Mouse (Mus musculus) brain, embryonic 14.5 days (tissue): Measurements from ENCODE around the gene Kxd1. TPM values are rescaled to one million over a fixed set of nuclear protein-coding genes. Genes with fewer than 3 reads are reported as not detected.

Experiments
- DNase-seq: peaks from one replicate; pipeline ENCODE4 v3.0.0-alpha.2; 2011; ENCODE audit warnings: low read depth
- CTCF ChIP-seq: fragments of 200-500 bp; IDR thresholded peaks from 2 replicates; pipeline ENCODE4 v1.5.1; 2012; ENCODE audit warnings: inconsistent platforms, mild to moderate bottlenecking, moderate library complexity, borderline replicate concordance; ENCODE audit not compliant: insufficient read depth, insufficient read length; ENCODE audit errors: extremely low read depth
- POLR2A ChIP-seq: fragments of 200-500 bp; IDR thresholded peaks from 2 replicates; pipeline ENCODE4 v1.6.1; 2012; ENCODE audit warnings: mild to moderate bottlenecking, inconsistent platforms, borderline replicate concordance; ENCODE audit not compliant: poor library complexity, insufficient read depth, insufficient read length, severe bottlenecking; ENCODE audit errors: extremely low read depth
- polyA plus RNA-seq: library from polyadenylated mRNA; depleted of rRNA; stranded (reverse); fragments of >200 nt; gene quantifications from 2 replicates; pipeline ENCODE4 v1.2.3, GENCODE M21; 2012

Gene Kxd1
- polyA plus RNA-seq, 1 experiment, result 44.5 TPM

DNA sequence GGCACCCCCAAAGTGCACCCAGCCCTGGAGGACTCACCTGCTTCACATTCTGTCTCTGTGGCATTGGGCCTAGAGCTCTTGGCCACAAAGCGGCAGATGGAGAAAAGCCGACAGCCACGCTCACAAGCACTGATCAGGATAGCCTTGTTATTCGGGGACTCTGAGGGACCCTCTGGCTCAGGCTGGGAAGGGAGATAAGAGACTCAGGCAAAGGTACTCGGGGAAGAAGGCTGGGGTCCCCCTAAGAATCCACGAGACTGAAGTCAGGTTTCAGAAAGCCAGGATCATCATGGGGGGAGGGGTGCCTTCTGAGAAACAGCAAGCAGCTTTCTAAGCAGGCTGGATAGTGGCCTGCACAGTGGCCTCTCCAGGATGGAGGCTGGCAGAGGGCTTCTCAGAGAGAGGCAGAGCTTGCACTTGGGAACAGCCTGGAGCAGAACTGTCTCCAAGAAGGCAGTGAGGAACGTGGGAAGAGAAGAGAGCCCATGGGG is 41.5 kb downstream of the Kxd1 start:
- TF ChIP-seq CTCF, result no peak
- TF ChIP-seq POLR2A, result no peak
- DNase-seq, result no peak

DNA sequence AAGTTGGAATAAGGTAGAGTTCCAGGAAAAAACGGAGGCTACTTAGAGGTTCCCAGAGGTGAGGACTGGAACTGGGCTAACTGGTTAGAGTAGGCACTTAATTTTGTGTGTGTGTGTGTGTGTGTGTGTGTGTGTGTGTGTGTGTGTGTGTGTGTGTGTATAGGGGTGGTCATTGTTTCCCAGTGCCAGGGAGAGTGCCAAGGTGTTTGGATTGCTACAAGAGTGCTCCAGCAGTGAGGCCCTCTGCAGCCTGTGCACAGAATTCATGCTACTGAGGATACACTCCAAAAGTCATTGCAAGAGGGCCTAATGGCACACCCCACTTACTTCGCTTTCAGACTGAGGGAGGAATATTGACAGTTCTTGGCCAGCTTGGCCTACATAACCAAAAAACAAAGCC is 44.8 kb downstream of the Kxd1 start:
- DNase-seq, result no peak
- TF ChIP-seq CTCF (no peak), POLR2A (no peak)

DNA sequence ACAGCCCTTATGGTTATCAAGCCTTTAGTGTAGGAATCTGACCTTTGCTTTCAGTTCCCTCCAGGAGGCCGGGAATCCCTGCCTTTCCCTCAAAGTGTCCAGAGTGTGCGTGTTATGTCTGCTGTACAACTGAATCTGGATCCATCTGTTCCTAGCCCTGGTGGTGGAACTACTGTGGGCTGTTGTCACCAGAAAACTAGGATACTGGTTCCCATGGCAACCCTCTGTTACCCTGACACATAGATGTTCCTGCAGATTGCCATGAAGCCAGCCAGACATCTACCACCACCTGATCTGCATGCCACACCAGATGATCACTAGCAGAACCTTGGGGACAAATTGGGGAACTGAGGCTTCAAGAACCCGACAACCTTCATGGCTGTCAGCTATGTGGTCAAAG is 45.8 kb downstream of the Kxd1 start:
- DNase-seq, result no peak

DNA sequence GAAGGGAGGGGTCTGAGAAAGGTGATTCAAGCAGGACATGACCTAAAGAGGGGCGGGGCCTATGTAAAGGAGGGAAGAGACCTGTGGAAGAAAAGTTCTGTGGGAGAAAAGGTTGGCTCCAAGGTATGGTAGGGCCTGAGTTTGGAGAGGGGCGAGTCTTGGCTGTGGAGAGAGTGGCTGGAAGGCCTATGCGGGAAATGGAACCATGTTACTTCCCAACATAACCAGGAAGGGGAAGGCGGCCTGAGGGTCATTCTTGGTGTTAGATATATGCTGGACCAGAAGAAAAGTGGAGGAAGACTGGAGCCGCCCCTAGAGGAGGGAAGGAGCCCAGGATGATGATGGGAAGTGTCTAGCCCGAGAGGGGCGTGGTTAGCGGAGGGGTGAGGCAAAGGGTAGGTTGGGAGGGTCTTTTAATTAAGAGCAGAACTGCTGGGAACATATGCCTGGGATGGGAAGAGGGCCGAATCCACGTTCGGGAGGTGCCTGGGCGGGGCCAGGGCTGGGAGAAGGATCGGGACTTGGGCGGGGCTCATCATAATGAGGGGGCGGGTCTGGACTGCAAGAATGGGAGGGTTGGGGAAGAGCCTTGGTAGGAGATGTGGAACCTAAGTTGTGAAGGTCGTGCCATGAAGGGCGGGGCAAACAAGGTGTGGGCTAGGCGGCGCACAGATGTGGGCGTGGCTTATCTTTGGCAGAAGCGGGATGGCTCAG is 50.3 kb downstream of the Kxd1 start:
- no peak for TF ChIP-seq POLR2A
- TF ChIP-seq CTCF, result no peak

More for the DNA sequence above, 45.8 kb downstream of the Kxd1 start:
- no peak for TF ChIP-seq CTCF
- TF ChIP-seq POLR2A, result no peak

DNA sequence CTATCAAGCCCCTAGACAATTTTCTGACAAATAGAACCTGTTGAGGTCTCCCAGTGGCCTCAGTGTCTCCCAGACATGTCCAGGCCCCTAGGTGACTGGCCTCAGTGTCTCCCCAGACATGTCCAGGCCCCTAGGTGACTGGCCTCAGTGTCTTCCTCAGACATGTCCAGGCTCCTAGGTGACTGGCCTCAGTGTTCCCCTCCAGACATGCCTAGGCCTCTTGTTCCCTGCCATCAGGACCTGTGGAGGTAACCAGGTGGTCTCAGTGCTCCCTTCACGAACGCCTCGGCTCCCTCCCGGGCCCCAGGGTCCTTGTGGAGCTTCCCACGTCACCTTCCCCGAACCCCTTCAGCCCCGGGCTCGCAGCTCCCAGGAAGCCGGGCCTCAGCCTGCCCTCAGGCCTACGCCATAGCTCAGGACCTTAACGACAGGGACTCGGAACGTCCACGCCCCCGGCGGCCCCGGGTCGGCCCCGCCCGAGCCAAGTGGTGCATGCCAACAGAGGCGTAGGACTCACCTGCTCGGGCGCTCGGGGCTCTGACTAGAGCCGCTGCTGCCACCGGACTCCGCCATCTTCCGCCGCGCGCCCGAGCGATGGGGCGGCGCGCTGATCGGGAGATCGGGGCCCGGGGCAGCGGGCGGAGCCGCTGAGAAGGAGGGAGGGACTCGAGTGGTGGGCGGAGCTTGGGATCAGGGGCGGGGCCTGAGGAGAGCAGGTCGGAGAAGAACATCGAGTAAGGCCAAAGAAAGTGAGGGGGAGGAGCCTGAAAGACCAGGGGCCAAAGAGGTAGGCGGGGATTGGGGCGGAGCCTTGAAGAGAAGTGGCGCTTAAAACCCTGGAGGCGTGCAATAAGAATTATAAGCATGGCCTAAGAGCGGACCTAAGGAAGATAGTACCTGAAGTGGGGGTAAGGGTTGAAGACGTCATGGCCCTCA is 51.2 kb downstream of the Kxd1 start, which contains the start of gene Klhl26:
Gene Klhl26, minus strand, starts transcription at position 636 of the 936 bp plus-strand sequence.
- peak; percentile 96 for DNase-seq
- TF ChIP-seq CTCF, result no peak
- TF ChIP-seq POLR2A, result 0 out of 2 replicates have a peak, but pooled peaks have one; percentile 36

More for the DNA sequence above, 50.3 kb downstream of the Kxd1 start:
- DNase-seq, result no peak

DNA sequence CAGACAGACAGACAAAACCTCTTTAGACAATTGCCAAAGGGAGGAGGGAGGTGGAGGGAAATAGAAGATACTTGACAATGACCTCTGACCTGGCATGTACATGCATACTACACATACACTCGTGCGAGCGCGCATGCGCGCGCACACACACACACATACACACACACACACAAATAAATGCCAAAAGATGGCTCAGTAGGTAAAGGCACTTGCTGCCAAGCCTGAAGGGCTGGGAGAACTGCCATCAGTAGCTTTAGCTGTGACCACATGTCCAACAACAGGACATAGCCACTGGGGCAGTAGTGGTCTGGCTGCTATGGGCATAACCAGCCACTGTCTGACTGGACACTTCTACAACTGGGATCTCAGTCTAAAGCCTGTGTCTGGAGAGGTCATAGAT is 55.9 kb downstream of the Kxd1 start:
- TF ChIP-seq POLR2A (no peak), CTCF (no peak)
- no peak for DNase-seq

DNA sequence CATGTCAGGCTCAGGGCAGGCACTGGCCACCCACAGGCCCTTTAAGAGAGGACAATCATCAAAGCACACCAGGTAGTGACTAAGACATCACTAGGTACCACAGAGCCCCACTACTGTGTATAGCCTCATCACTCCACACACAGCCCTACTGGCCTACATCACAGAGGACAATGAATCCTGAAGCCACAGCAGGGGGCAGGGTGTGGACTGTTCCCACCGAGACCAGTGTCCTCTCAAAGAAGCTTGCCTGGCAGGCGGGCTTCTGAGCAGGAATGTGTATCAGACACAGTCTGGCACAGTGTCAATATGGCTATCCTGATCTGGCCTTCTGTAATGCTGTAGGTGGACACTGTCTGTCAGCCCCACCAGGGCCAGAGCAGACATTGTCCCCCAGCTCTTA is 57.8 kb downstream of the Kxd1 start:
- TF ChIP-seq POLR2A, result no peak
- TF ChIP-seq CTCF, result no peak
- no peak for DNase-seq

DNA sequence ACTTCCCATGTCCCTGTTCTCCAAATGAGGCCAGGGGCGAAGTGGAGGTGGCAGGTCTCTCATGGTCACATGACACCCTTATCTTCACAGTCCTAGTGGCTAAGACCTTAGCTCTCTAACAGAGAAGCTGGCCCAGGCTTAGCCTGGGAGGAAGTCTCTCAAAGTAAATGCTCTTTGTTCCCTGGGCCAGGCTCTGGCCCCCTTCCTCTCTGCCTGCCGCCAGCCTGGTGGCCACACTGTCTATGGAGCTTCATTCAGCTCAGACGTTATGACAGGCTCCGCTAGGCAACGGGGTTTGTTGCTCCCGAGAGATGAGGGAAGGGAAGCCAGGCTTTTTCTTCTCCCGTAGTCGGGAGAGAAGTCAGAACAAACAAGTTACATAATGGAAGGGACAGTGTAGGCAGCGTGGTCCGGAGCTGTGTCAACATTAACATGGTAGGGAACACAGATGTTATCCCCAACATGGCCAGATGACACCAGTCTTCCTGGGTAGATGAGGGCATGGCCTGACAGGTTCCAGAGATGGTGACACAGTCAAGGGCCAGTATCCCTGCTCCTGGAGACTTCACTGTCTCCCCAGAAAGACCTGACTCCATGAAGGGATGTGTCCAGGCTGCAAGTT is 58.4 kb downstream of the Kxd1 start:
- no peak for TF ChIP-seq POLR2A
- no peak for TF ChIP-seq CTCF
- DNase-seq, result no peak

DNA sequence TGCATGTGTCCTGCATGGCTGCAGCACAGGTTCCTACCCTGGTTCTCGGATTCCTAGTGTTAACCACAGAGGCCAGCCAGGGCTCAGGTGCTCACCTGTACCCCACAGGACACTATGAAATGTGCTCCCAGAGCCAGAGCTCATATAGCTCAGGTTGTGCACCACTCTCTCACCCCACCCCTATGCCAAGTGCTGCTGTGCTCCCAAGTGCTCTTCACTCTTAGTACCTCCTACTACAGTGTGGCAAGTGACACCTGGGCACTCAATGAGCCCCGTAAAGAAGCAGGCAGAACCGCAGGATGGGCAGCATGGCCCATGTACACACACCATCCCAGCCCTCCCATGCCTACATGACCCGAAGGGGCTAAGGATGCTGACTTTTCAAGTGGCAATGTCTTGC is 59.0 kb downstream of the Kxd1 start:
- DNase-seq, result no peak
- no peak for TF ChIP-seq POLR2A
- no peak for TF ChIP-seq CTCF

DNA sequence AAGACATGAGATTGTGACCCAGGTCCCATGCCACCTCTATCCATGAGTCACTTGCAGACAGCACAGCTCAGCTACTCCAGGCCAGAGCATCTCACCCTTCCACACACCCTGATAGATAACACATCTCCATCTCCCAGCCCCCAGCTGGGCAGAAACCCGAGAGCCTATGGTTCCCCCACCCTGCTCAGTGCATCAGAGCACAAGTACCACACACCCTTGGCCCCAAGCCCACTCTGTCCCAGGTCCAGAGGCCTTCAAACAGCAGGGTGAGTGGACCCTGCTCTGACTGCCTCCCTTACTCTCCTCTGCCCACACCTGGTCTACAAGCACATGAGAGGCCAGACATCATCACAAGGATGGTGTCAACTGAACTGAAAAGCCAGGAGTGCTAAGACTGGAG is 59.8 kb downstream of the Kxd1 start:
- DNase-seq, result no peak
- TF ChIP-seq CTCF, result no peak
- no peak for TF ChIP-seq POLR2A

DNA sequence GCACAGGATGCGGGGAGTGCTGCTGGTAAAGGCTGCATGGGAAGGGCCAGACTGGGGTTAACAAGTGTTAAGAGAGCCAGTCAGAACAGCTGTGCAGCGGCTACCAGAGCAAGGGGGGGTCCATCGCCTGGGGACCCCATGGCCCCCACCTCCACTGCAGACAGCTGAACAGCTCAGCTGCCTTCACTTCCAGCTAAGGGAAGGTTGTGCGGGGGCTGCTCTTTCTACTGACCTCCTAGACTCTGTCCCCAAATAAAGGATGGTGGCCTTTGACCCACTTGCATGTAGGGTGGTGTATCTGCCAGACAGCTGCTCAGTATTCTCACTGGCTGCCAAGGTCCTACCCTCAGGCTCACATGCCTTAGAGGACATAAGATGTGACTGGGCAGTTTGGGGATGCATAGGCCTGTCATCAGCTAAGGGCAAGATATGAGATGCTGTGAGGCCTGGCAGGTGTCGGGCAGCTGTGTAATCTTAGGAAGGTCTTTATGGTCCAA is 60.5 kb downstream of the Kxd1 start:
- no peak for DNase-seq
- no peak for TF ChIP-seq CTCF
